14 mouse cellular contexts compared by ENCODE assay signal in the genomic region with DNA sequence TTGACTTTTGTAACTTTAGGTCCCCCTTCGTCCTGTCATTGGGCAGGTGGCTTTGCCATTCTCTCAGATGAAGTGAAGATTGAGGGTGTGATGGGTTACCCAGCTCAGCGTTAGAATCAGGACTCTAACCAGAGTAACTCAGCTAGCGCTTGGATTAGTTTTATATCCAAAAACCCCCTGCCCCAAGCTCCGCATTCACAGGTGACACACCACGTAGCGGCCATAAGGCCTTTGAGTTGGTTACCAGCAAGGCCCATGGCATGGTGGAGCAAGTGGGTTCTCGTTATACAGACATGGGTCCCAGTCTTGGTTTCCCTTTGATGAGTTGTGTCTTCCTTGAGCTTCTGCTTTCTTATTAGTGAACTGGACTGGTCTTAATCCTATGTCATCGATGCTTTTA.
"Had no signal": no experiment of that assay in that cellular context is flagged by ENCODE, and none has a peak within 500 bp of the region (broad histone marks: within the 10 kb centered on the region; RNA-seq: fewer than 3 reads in every experiment).

No protein-coding gene starts in this region.

- DNase-seq: kidney, adult 9 months; kidney, postnatal 14 days; kidney, postnatal 4 days; liver, embryonic 13.5 days; right cerebral cortex, postnatal 14 days; right cerebral cortex, postnatal 4 days; thymus, adult 18-20 months; thymus, postnatal 36 days had no signal

- H3K27me3 ChIP-seq: liver, embryonic 13.5 days; midbrain, embryonic 12.5 days; midbrain, embryonic 15.5 days; neural tube, embryonic 12.5 days; neural tube, embryonic 15.5 days had no signal

- H3K4me2 ChIP-seq: liver, embryonic 13.5 days; midbrain, embryonic 12.5 days; midbrain, embryonic 15.5 days; neural tube, embryonic 12.5 days; neural tube, embryonic 15.5 days had no signal

- H3K4me3 ChIP-seq: left cerebral cortex, adult 2 months; liver, embryonic 13.5 days; midbrain, embryonic 12.5 days; midbrain, embryonic 15.5 days; neural tube, embryonic 12.5 days; neural tube, embryonic 15.5 days had no signal

- H3K27ac ChIP-seq: liver, embryonic 13.5 days; macrophage; midbrain, embryonic 12.5 days; midbrain, embryonic 15.5 days; neural tube, embryonic 12.5 days; neural tube, embryonic 15.5 days had no signal

- H3K9ac ChIP-seq: liver, embryonic 13.5 days; midbrain, embryonic 12.5 days; midbrain, embryonic 15.5 days; neural tube, embryonic 15.5 days had no signal

- H3K36me3 ChIP-seq: liver, embryonic 13.5 days; midbrain, embryonic 12.5 days; midbrain, embryonic 15.5 days; neural tube, embryonic 12.5 days; neural tube, embryonic 15.5 days had no signal

- ATAC-seq: midbrain, embryonic 15.5 days had no signal

- H3K9me3 ChIP-seq: liver, embryonic 13.5 days; midbrain, embryonic 12.5 days; midbrain, embryonic 15.5 days; neural tube, embryonic 12.5 days; neural tube, embryonic 15.5 days had no signal
